Mouse (Mus musculus): Measurements from ENCODE around the gene Ak6.
A peak's percentile ranks its signal among the peaks of the same experiment; 100 is the strongest.

The Ak6 gene

GRCm38 (mm10) chr13:100669291-100670022, 18.7 kb downstream of the Ak6 start, which contains the start of gene Ccdc125:
Ccdc125 (plus strand) TSS chr13:100669717.
- DNase-seq (ENCODE audit: low read depth, low spot score) = peak; percentile 62

- DNase-seq (ENCODE audit: low read depth, low spot score) = peak; percentile 36
Observed at GRCm38 (mm10) chr13:100670181-100670741, 19.5 kb downstream of the Ak6 start.

GRCm38 (mm10) chr13:100675936-100676635, 25.3 kb downstream of the Ak6 start:
- no peak for DNase-seq (ENCODE audit: low read depth, low spot score)

GRCm38 (mm10) chr13:100681615-100682014, 30.8 kb downstream of the Ak6 start:
- DNase-seq (ENCODE audit: low read depth, low spot score) = no peak

GRCm38 (mm10) chr13:100682837-100683236, 32.1 kb downstream of the Ak6 start:
- no peak for DNase-seq (ENCODE audit: low read depth, low spot score)

GRCm38 (mm10) chr13:100684355-100684754, 33.6 kb downstream of the Ak6 start:
- DNase-seq (ENCODE audit: low read depth, low spot score) = peak; percentile 52

- DNase-seq (ENCODE audit: low read depth, low spot score) = no peak
Observed at GRCm38 (mm10) chr13:100687513-100687912, 36.7 kb downstream of the Ak6 start.

GRCm38 (mm10) chr13:100697541-100697940, 46.8 kb downstream of the Ak6 start:
- no peak for DNase-seq (ENCODE audit: low read depth, low spot score)

GRCm38 (mm10) chr13:100698866-100699265, 48.1 kb downstream of the Ak6 start:
- no peak for DNase-seq (ENCODE audit: low read depth, low spot score)

- DNase-seq (ENCODE audit: low read depth, low spot score) = peak; percentile 8
Observed at GRCm38 (mm10) chr13:100703468-100703867, 52.7 kb downstream of the Ak6 start.

GRCm38 (mm10) chr13:100706206-100706605, 55.4 kb downstream of the Ak6 start:
- no peak for DNase-seq (ENCODE audit: low read depth, low spot score)

GRCm38 (mm10) chr13:100715467-100715866, 64.7 kb downstream of the Ak6 start:
- DNase-seq (ENCODE audit: low read depth, low spot score) = no peak
